ENCODE assay signal across 8 mouse cellular contexts in genomic region chr11:110427159-110427561, GRCm38 (mm10). TPM values are rescaled to one million over a fixed set of nuclear protein-coding genes. Genes with fewer than 3 reads are reported as not detected.
DNase-seq lines count a peak whose midpoint lies in the region; ATAC-seq and TF ChIP-seq lines count a peak whose summit lies in the region.

No protein-coding gene starts in this region.

- no peak overlapping the region; the same call in 1 of the 2 replicates for H3K4me2 ChIP-seq in intestine, embryonic 16.5 days (ENCODE audit: low read depth, low read length)

- WGBS in intestine, embryonic 16.5 days = 36% methylated on average over 11 of the region's 11 CpGs

- H3K4me1 ChIP-seq in bone marrow macrophage, adult 2 months (ENCODE audit: control insufficient read depth, insufficient read depth, low read length) = peaks cover 39% of the 10 kb centered on the region
- H3K4me1 ChIP-seq in intestine, embryonic 16.5 days (ENCODE audit: control insufficient read depth, insufficient read depth, low read length) = 0 out of 2 replicates have a peak, but pooled peaks cover 4% of the 10 kb centered on the region

- H3K4me3 ChIP-seq in bone marrow macrophage, adult 2 months (ENCODE audit: insufficient read depth, low read length) = peak overlapping the region; percentile 32
- H3K4me3 ChIP-seq in intestine, embryonic 16.5 days (ENCODE audit: low read length) = no peak overlapping the region

- peak; percentile 79 for ATAC-seq in intestine, embryonic 16.5 days
- peak; percentile 78 for ATAC-seq in monocyte, adult 5-6 weeks (replicated peaks; ENCODE audit: insufficient number of reproducible peaks, low FRiP score, low TSS enrichment, poor library complexity, severe bottlenecking)

- DNase-seq in kidney, adult 18-20 months = peak; percentile 35
- no peak for DNase-seq in kidney, postnatal 10 days
- DNase-seq in thymus, postnatal 0 days (ENCODE audit: low spot score) = no peak
- no peak for DNase-seq in thymus, postnatal 14 days
- no peak for DNase-seq in thymus, adult 18-20 months

- TF ChIP-seq CTCF in bone marrow macrophage, adult 2 months (IDR thresholded peaks at IDR 0.05; ENCODE audit: low read depth, low read length) = no peak

- H3K27ac ChIP-seq in bone marrow macrophage, adult 2 months (ENCODE audit: insufficient read depth, low read depth, low read length) = peak overlapping the region; percentile 83
- H3K27ac ChIP-seq in intestine, embryonic 16.5 days (ENCODE audit: low read length) = peak overlapping the region; percentile 68

- H3K9ac ChIP-seq in intestine, embryonic 16.5 days (ENCODE audit: low read depth, low read length) = no peak overlapping the region

- no peaks in the 10 kb centered on the region for H3K27me3 ChIP-seq in intestine, embryonic 16.5 days (replicated peaks; ENCODE audit: control insufficient read depth, insufficient read depth, low read length)

- no peak for TF ChIP-seq POLR2A in bone marrow macrophage, adult 2 months (IDR thresholded peaks at IDR 0.05; ENCODE audit: borderline replicate concordance, low read depth, low read length)

- H3K36me3 ChIP-seq in intestine, embryonic 16.5 days (ENCODE audit: control insufficient read depth, insufficient read depth, low read length) = no peaks in the 10 kb centered on the region

- no peaks in the 10 kb centered on the region for H3K9me3 ChIP-seq in intestine, embryonic 16.5 days (ENCODE audit: control insufficient read depth, low read length)

RNA-seq across cellular contexts. Expression of gene Map2k6, which starts 28.2 kb away (rescaled TPM):
- 1.6 and 3.6 TPM in 2 replicates for polyA plus RNA-seq in bone marrow macrophage, adult 2 months (2012; ENCODE audit: insufficient read depth, insufficient read length, missing spikeins)
- 15.4 and 17.4 TPM in 2 replicates for polyA plus RNA-seq in intestine, embryonic 16.5 days (2015; fragmentation: Nextera tagmentation; extraction: Ambion mirVana)
- total RNA-seq in monocyte, adult 5-6 weeks (2017) = 8.5 to 15.1 TPM (median 11.4 TPM) in 3 replicates
- polyA plus RNA-seq in thymus, postnatal 0 days (2015; fragmentation: Nextera tagmentation; extraction: Ambion mirVana) = 16.6 and 17.8 TPM in 2 replicates
